Mouse (Mus musculus): ENCODE measurements around the gene Dnajc4.
"Not testable (repeated sequence)": the region's sequence is repeated elsewhere in the genome, so short reads cannot be mapped to it uniquely, and the experiment has no call there.

DNA sequence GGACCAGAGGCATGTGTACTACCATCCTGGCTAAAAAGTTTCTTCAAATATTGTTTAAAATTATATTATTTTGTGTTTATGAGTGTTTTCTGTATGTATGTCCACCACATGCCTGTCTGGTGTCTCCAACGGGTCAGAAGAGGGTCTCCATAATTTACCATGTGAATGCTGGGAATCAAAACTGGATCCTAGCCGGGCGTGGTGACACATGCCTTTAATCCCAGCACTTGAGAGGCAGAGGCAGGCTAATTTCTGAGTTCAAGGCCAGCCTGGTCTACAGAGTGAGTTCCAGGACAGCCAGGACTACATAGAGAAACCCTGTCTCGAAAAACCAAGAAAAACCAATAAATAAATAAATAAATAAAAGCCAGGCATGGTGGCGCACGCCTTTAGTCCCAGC, 1.2 kb downstream of the Dnajc4 start:
- not testable (repeated sequence) for TF ChIP-seq CTCF (IDR thresholded peaks at IDR 0.05; ENCODE audit: borderline replicate concordance, control insufficient read depth, extremely low read depth, insufficient read depth, low read length, poor library complexity); POLR2A (IDR thresholded peaks at IDR 0.05; ENCODE audit: control insufficient read depth, extremely low read depth, insufficient read depth, low read length, poor library complexity)

Measured in thymus, adult 2 months (tissue).